Mouse (Mus musculus) embryonic facial prominence, embryonic 11.5 days (tissue): Measurements from ENCODE around the gene Vegfc. TPM values are rescaled to one million over a fixed set of nuclear protein-coding genes. Genes with fewer than 3 reads are reported as not detected.

Experiments
- ATAC-seq: fragments of 200-750 bp; cut with Nextera tagmentation; replicated peaks from 2 replicates; pipeline ENCODE4 v1.8.0; 2017; ENCODE audit warnings: low read depth; ENCODE audit not compliant: insufficient number of reproducible peaks, low FRiP score, low TSS enrichment
- DNase-seq: peaks from one replicate; pipeline ENCODE4 v3.0.0-alpha.2; 2015; ENCODE audit warnings: low spot score
- H3K27ac ChIP-seq: fragments of 300-500 bp; sonication (generic); replicated peaks from 2 replicates; pipeline ENCODE4 v1.5.1; 2014; ENCODE audit warnings: mild to moderate bottlenecking, low read depth, low read length, control low read depth
- H3K27me3 ChIP-seq: fragments of 300-500 bp; sonication (generic); 2 replicates; pipeline ENCODE4 v1.6.1; 2014; ENCODE audit warnings: mild to moderate bottlenecking, low read length, moderate library complexity, mixed read lengths; ENCODE audit not compliant: control insufficient read depth, insufficient read depth
- H3K36me3 ChIP-seq: fragments of 300-500 bp; sonication (generic); replicated peaks from 2 replicates; pipeline ENCODE4 v1.6.1; 2014; ENCODE audit warnings: low read depth, mild to moderate bottlenecking, low read length, moderate library complexity, mixed read lengths; ENCODE audit not compliant: control insufficient read depth, insufficient read depth
- H3K4me1 ChIP-seq: fragments of 300-500 bp; sonication (generic); 2 replicates; pipeline ENCODE4 v1.6.1; 2014; ENCODE audit warnings: low read length, mixed read lengths; ENCODE audit not compliant: control insufficient read depth, insufficient read depth
- H3K4me2 ChIP-seq: fragments of 300-500 bp; sonication (generic); 2 replicates; pipeline ENCODE4 v1.6.1; 2014; ENCODE audit warnings: low read depth, mild to moderate bottlenecking, control low read depth, low read length, moderate library complexity
- H3K4me3 ChIP-seq: fragments of 300-500 bp; sonication (generic); 2 replicates; pipeline ENCODE4 v1.5.1; 2014; ENCODE audit warnings: low read depth, low read length, control low read depth
- H3K9ac ChIP-seq: fragments of 300-500 bp; sonication (generic); replicated peaks from 2 replicates; pipeline ENCODE4 v1.6.1; 2014; ENCODE audit warnings: mild to moderate bottlenecking, control low read depth, low read length
- H3K9me3 ChIP-seq: fragments of 300-500 bp; sonication (generic); replicated peaks from 2 replicates; pipeline ENCODE4 v1.6.1; 2016; ENCODE audit warnings: mild to moderate bottlenecking, low read length, inconsistent platforms, mixed read lengths; ENCODE audit not compliant: control insufficient read depth
- WGBS: fragments of 180-500 bp; shearing (Covaris S2); extraction: QIAGEN DNeasy Blood & Tissue Kit; methylation state at CpG from one replicate; pipeline ENCODE4 v1.1.7; 2014; 5-methylcytosine and 5-hydroxymethylcytosine counted together
- polyA plus RNA-seq: library from polyadenylated mRNA; unstranded; fragments of >200 nt; fragmentation: Nextera tagmentation; extraction: Ambion mirVana; gene quantifications from 2 replicates; pipeline ENCODE4 v1.2.1, GENCODE M21; 2014

Gene Vegfc
- polyA plus RNA-seq, 1 experiment from 2014 or later: 9.4 TPM

GRCm38 (mm10) chr8:54114581-54114980 lies 37.2 kb downstream of the Vegfc start:
- no peaks in the 10 kb centered on the region for H3K4me1 ChIP-seq
- H3K9me3 ChIP-seq: no peaks in the 10 kb centered on the region
- H3K36me3 ChIP-seq: no peaks in the 10 kb centered on the region
- H3K27ac ChIP-seq: no peak overlapping the region
- no peak overlapping the region for H3K4me3 ChIP-seq
- peak; percentile 72 for DNase-seq
- H3K27me3 ChIP-seq: no peaks in the 10 kb centered on the region
- no peak overlapping the region for H3K9ac ChIP-seq
- no peak for ATAC-seq
- WGBS: 27% methylated on average over 3 of the region's 3 CpGs
- no peak overlapping the region for H3K4me2 ChIP-seq

GRCm38 (mm10) chr8:54120115-54120514 lies 42.7 kb downstream of the Vegfc start:
- no peaks in the 10 kb centered on the region for H3K36me3 ChIP-seq
- H3K4me2 ChIP-seq: no peak overlapping the region
- 82% methylated on average over 7 of the region's 7 CpGs for WGBS
- ATAC-seq: no peak
- H3K9ac ChIP-seq: no peak overlapping the region
- H3K4me3 ChIP-seq: no peak overlapping the region
- no peaks in the 10 kb centered on the region for H3K27me3 ChIP-seq
- no peak for DNase-seq
- H3K27ac ChIP-seq: no peak overlapping the region
- no peaks in the 10 kb centered on the region for H3K4me1 ChIP-seq
- no peaks in the 10 kb centered on the region for H3K9me3 ChIP-seq

GRCm38 (mm10) chr8:54121942-54122341 lies 44.5 kb downstream of the Vegfc start:
- ATAC-seq (no peak), DNase-seq (no peak)
- H3K4me1 ChIP-seq: no peaks in the 10 kb centered on the region
- H3K27ac ChIP-seq: no peak overlapping the region
- no peaks in the 10 kb centered on the region for H3K36me3 ChIP-seq
- no peaks in the 10 kb centered on the region for H3K27me3 ChIP-seq
- H3K9ac ChIP-seq: no peak overlapping the region
- no peak overlapping the region for H3K4me3 ChIP-seq
- no peak overlapping the region for H3K4me2 ChIP-seq
- 76% methylated on average over 3 of the region's 3 CpGs for WGBS
- H3K9me3 ChIP-seq: no peaks in the 10 kb centered on the region

- H3K9ac ChIP-seq: no peak overlapping the region
- no peaks in the 10 kb centered on the region for H3K36me3 ChIP-seq
- DNase-seq: no peak
- 48% methylated on average over 1 of the region's 1 CpGs for WGBS
- H3K27me3 ChIP-seq: no peaks in the 10 kb centered on the region
- no peak overlapping the region for H3K4me3 ChIP-seq
- ATAC-seq: no peak
- no peak overlapping the region for H3K4me2 ChIP-seq
- no peaks in the 10 kb centered on the region for H3K9me3 ChIP-seq
- no peaks in the 10 kb centered on the region for H3K4me1 ChIP-seq
- no peak overlapping the region for H3K27ac ChIP-seq
Observed at GRCm38 (mm10) chr8:54122345-54122744, 44.9 kb downstream of the Vegfc start.

- no peak for ATAC-seq
Observed at GRCm38 (mm10) chr8:54130558-54130957, 53.2 kb downstream of the Vegfc start.

GRCm38 (mm10) chr8:54153240-54153639 lies 75.8 kb downstream of the Vegfc start:
- peak; percentile 65 for DNase-seq

More at GRCm38 (mm10) chr8:54130558-54130957, 53.2 kb downstream of the Vegfc start:
- Histone ChIP-seq H3K4me2 (no peak overlapping the region), H3K36me3 (no peaks in the 10 kb centered on the region), H3K4me3 (no peak overlapping the region), H3K9me3 (no peaks in the 10 kb centered on the region), H3K27me3 (no peaks in the 10 kb centered on the region), H3K4me1 (no peaks in the 10 kb centered on the region), H3K9ac (no peak overlapping the region), H3K27ac (no peak overlapping the region)
- WGBS: 95% methylated on average over 2 of the region's 2 CpGs
- DNase-seq: no peak

GRCm38 (mm10) chr8:54163505-54163904 lies 86.1 kb downstream of the Vegfc start:
- no peaks in the 10 kb centered on the region for H3K9me3 ChIP-seq
- no peak overlapping the region for H3K4me3 ChIP-seq
- no peak overlapping the region for H3K27ac ChIP-seq
- H3K9ac ChIP-seq: no peak overlapping the region
- peak; percentile 92 for DNase-seq
- H3K36me3 ChIP-seq: no peaks in the 10 kb centered on the region
- H3K4me2 ChIP-seq: no peak overlapping the region
- H3K27me3 ChIP-seq: no peaks in the 10 kb centered on the region
- 8% methylated on average over 5 of the region's 5 CpGs for WGBS
- peak; percentile 92 for ATAC-seq
- no peaks in the 10 kb centered on the region for H3K4me1 ChIP-seq

More at GRCm38 (mm10) chr8:54153240-54153639, 75.8 kb downstream of the Vegfc start:
- WGBS: 57% methylated on average over 4 of the region's 4 CpGs
- H3K36me3 ChIP-seq: no peaks in the 10 kb centered on the region
- no peaks in the 10 kb centered on the region for H3K9me3 ChIP-seq
- no peak for ATAC-seq
- H3K9ac ChIP-seq: no peak overlapping the region
- H3K4me3 ChIP-seq: no peak overlapping the region
- H3K4me2 ChIP-seq: no peak overlapping the region
- H3K27me3 ChIP-seq: no peaks in the 10 kb centered on the region
- H3K4me1 ChIP-seq: no peaks in the 10 kb centered on the region
- no peak overlapping the region for H3K27ac ChIP-seq

- H3K4me3 ChIP-seq: no peak overlapping the region
- H3K36me3 ChIP-seq: no peaks in the 10 kb centered on the region
- H3K27ac ChIP-seq: no peak overlapping the region
- H3K9ac ChIP-seq: no peak overlapping the region
- ATAC-seq (no peak), DNase-seq (no peak)
- WGBS: 82% methylated on average over 2 of the region's 2 CpGs
- H3K4me1 ChIP-seq: no peaks in the 10 kb centered on the region
- no peak overlapping the region for H3K4me2 ChIP-seq
- no peaks in the 10 kb centered on the region for H3K27me3 ChIP-seq
- no peaks in the 10 kb centered on the region for H3K9me3 ChIP-seq
Observed at GRCm38 (mm10) chr8:54185336-54185735, 107.9 kb downstream of the Vegfc start.
